Mouse (Mus musculus): ENCODE data around the gene Prickle1. TPM values are rescaled to one million over a fixed set of nuclear protein-coding genes. Genes with fewer than 3 reads are reported as not detected.

Gene Prickle1
- polyA plus RNA-seq, 1 experiment, result 7.4 TPM

DNA sequence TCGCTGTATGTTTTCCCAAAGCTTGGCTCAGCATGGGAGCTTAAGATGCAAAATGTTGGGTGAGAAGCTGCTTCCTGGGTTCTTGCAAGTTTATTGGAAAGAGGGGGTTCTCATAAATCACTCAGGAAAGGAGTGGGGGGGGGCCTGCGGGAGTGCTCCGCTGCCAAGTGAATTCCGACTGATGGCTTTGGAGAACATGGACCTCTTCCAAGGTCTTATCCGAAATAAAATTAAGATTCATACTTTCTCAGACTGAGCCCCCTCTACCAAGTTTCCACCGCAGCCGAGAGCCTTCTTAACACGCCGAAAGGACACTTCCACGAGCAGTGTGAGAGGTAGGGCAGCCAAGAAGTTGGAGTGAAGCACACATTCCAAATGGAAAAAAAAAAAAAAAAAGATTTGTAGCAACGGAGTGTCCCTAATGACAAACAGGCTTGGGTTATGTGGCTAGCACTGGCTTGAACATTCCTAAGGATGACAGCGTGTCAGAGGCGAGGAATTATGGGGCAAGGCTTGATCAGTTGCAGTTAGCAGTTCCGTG lies 34.4 kb upstream of the Prickle1 start:
- H3K4me3 ChIP-seq (ENCODE audit: insufficient read depth, poor library complexity, severe bottlenecking), result no peak overlapping the region
- no peak overlapping the region for H3ac ChIP-seq (ENCODE audit: control insufficient read depth, insufficient read length, low read depth)
- no peaks in the 10 kb centered on the region for H3K79me2 ChIP-seq (ENCODE audit: control insufficient read depth, insufficient read depth)
- no peaks in the 10 kb centered on the region for H3K27me3 ChIP-seq (ENCODE audit: control insufficient read depth, insufficient read depth, insufficient read length)
- TF ChIP-seq FOSL1 (IDR thresholded peaks at IDR 0.05; ENCODE audit: insufficient read depth, low read length, poor library complexity, severe bottlenecking) (no peak), CEBPB (IDR thresholded peaks at IDR 0.05; ENCODE audit: low read depth) (no peak), USF1 (IDR thresholded peaks at IDR 0.05; ENCODE audit: low read depth) (no peak), MYOD1 (IDR thresholded peaks at IDR 0.05; ENCODE audit: control insufficient read depth, insufficient read length, low read depth) (no peak), CTCF (IDR thresholded peaks at IDR 0.05; ENCODE audit: control insufficient read depth, insufficient read depth, insufficient read length) (no peak), MYOG (IDR thresholded peaks at IDR 0.05; ENCODE audit: control insufficient read depth, extremely low read depth, insufficient read length) (no peak), MAX (IDR thresholded peaks at IDR 0.05) (no peak)
- H3K36me3 ChIP-seq (ENCODE audit: control insufficient read depth, insufficient read depth), result no peaks in the 10 kb centered on the region
- H3K79me3 ChIP-seq (ENCODE audit: low read depth), result no peaks in the 10 kb centered on the region

DNA sequence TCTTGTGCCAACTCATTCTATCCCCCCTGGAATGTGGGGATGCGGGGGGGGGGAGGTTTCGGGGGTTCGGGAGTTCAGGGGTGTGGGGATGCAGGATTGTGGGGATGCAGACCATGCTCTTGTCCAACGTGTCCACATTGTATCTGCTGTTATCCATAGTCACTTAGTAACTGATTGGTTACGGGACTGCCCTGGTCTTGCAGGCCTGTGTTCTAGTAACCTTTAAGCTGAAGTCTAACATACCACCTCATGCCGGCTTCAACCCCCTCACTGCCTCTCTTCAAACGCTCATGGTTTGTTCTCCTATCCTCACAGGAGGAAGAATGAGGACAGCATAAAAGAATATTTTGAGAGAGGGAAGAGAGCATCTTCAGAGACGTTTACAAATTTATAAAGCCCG lies 33.5 kb upstream of the Prickle1 start:
- no peak for TF ChIP-seq MAX (IDR thresholded peaks at IDR 0.05)
- no peak for TF ChIP-seq USF1 (IDR thresholded peaks at IDR 0.05; ENCODE audit: low read depth)
- no peak for TF ChIP-seq CTCF (IDR thresholded peaks at IDR 0.05; ENCODE audit: control insufficient read depth, insufficient read depth, insufficient read length)
- no peak overlapping the region for H3ac ChIP-seq (ENCODE audit: control insufficient read depth, insufficient read length, low read depth)
- H3K79me2 ChIP-seq (ENCODE audit: control insufficient read depth, insufficient read depth), result no peaks in the 10 kb centered on the region
- H3K27me3 ChIP-seq (ENCODE audit: control insufficient read depth, insufficient read depth, insufficient read length), result no peaks in the 10 kb centered on the region
- H3K79me3 ChIP-seq (ENCODE audit: low read depth), result no peaks in the 10 kb centered on the region
- no peak overlapping the region for H3K4me3 ChIP-seq (ENCODE audit: insufficient read depth, poor library complexity, severe bottlenecking)
- H3K36me3 ChIP-seq (ENCODE audit: control insufficient read depth, insufficient read depth), result no peaks in the 10 kb centered on the region

DNA sequence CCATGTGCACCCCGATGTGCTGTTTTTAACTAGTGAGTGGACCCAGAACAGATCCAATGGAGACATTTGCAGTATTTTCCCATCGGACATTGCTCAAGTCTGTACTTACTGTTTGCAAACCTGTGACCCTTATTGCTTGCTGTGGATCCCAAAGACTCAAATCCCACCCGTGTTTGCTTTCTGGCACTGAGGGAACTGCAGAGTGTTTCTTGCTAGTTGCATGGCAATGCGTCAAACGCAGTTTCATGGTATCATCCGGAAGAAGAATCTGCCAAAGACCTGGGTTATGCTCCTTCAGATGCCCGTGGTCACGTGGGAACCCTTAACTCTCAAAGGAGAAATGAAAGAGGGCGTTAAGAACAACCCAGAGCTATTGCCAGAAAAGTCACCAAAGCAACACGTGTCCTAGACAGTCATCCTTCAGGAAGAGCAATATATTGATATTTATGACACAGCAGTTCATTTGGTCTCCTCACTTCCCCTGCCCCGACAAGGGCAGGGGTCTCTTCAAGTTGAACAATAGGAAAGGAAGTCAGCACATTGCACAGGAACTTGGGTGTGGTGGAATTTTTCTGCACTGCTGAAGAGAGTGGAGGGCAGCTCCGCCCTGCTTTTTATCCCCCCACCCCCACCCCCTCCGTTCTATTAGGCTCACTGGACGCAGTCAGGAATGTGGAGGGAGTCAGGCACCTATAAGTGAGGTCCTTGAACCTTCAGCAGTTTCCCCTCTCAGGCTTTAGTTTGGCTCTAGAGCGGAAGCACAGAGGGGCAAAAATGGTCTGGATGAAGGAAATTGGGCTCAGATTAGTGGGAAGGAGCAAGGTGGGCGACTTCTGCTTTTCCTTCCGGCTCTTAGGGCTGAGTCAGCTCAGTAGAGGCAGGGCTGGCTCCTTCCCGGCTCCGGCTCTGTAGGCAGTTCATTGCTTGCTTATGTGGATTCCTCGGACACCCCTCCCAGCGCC lies 32.4 kb upstream of the Prickle1 start:
- Histone ChIP-seq H3ac (ENCODE audit: control insufficient read depth, insufficient read length, low read depth) (no peak overlapping the region), H3K27me3 (ENCODE audit: control insufficient read depth, insufficient read depth, insufficient read length) (no peaks in the 10 kb centered on the region), H3K4me3 (ENCODE audit: insufficient read depth, poor library complexity, severe bottlenecking) (no peak overlapping the region), H3K79me3 (ENCODE audit: low read depth) (no peaks in the 10 kb centered on the region), H3K36me3 (ENCODE audit: control insufficient read depth, insufficient read depth) (no peaks in the 10 kb centered on the region), H3K79me2 (ENCODE audit: control insufficient read depth, insufficient read depth) (no peaks in the 10 kb centered on the region)
- TF ChIP-seq CTCF (IDR thresholded peaks at IDR 0.05; ENCODE audit: control insufficient read depth, insufficient read depth, insufficient read length), result no peak
- no peak for TF ChIP-seq MYOG (IDR thresholded peaks at IDR 0.05; ENCODE audit: control insufficient read depth, extremely low read depth, insufficient read length)
- no peak for TF ChIP-seq FOSL1 (IDR thresholded peaks at IDR 0.05; ENCODE audit: insufficient read depth, low read length, poor library complexity, severe bottlenecking)
- no peak for TF ChIP-seq MAX (IDR thresholded peaks at IDR 0.05)
- TF ChIP-seq USF1 (IDR thresholded peaks at IDR 0.05; ENCODE audit: low read depth), result no peak
- TF ChIP-seq MYOD1 (IDR thresholded peaks at IDR 0.05; ENCODE audit: control insufficient read depth, insufficient read length, low read depth), result no peak
- no peak for TF ChIP-seq CEBPB (IDR thresholded peaks at IDR 0.05; ENCODE audit: low read depth)

DNA sequence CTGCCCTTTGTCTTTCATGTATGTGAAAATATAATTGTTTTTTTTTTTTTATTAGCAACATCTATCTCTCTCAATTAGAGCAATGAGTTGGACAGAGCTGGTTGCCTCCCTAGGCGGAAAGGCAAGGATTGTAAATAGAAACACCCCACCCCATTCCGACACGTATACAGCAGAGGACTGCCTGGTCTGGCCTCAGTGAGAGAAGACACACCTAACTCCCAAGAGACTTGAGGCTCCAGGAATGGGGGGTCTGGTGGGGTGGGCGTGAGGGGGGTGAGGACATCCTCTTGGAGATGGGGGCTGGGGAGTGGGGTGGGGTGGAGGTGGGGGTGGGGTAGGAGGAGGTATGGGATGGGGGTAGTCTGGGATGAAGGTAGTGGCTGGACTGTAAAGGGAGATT lies 23.9 kb upstream of the Prickle1 start:
- H3K27me3 ChIP-seq (ENCODE audit: control insufficient read depth, insufficient read depth, insufficient read length), result no peaks in the 10 kb centered on the region
- no peak overlapping the region for H3K4me3 ChIP-seq (ENCODE audit: insufficient read depth, poor library complexity, severe bottlenecking)
- H3K79me2 ChIP-seq (ENCODE audit: control insufficient read depth, insufficient read depth), result no peaks in the 10 kb centered on the region
- no peaks in the 10 kb centered on the region for H3K79me3 ChIP-seq (ENCODE audit: low read depth)
- H3ac ChIP-seq (ENCODE audit: control insufficient read depth, insufficient read length, low read depth), result no peak overlapping the region
- TF ChIP-seq CTCF (IDR thresholded peaks at IDR 0.05; ENCODE audit: control insufficient read depth, insufficient read depth, insufficient read length) (no peak), MYOG (IDR thresholded peaks at IDR 0.05; ENCODE audit: control insufficient read depth, extremely low read depth, insufficient read length) (no peak), MYOD1 (IDR thresholded peaks at IDR 0.05; ENCODE audit: control insufficient read depth, insufficient read length, low read depth) (no peak), FOSL1 (IDR thresholded peaks at IDR 0.05; ENCODE audit: insufficient read depth, low read length, poor library complexity, severe bottlenecking) (no peak), MAX (IDR thresholded peaks at IDR 0.05) (no peak)
- no peaks in the 10 kb centered on the region for H3K36me3 ChIP-seq (ENCODE audit: control insufficient read depth, insufficient read depth)

DNA sequence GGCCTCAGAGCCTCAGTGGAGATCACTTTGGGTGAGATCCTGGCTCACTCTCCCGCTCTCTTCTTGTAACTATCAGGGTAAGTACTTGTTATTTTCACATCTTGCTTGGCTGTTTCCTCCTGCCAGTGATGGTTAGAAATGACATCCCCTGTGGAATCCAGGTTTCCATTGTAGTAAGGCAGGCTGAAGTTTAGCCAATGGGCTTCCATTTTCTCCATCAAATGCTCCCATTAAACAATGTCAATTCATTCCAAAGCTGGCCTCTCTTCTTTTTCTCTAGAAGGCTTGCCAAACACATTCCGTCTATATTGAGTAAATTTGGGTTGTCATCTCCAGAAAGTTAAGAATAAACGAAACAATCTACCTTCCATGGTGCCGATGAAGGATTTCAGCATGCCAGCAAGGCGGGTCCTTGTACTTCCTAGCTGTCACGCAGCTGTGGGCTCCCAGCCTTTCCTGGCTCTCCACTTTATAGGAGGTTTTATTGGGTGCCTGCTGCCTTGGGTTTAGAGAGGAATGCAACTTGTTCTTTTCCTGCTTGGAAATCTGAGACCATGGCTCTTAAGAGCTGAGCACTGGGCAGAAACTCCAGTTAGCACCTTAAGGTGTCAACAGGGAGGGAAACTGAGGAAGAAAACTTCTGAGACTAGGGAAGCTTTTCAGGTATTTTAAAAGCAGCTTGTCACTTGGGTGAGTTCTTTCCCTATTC lies 22.9 kb upstream of the Prickle1 start:
- TF ChIP-seq MYOG (IDR thresholded peaks at IDR 0.05; ENCODE audit: control insufficient read depth, extremely low read depth, insufficient read length) (no peak), FOSL1 (IDR thresholded peaks at IDR 0.05; ENCODE audit: insufficient read depth, low read length, poor library complexity, severe bottlenecking) (no peak), CTCF (IDR thresholded peaks at IDR 0.05; ENCODE audit: control insufficient read depth, insufficient read depth, insufficient read length) (no peak), USF1 (IDR thresholded peaks at IDR 0.05; ENCODE audit: low read depth) (no peak), MYOD1 (IDR thresholded peaks at IDR 0.05; ENCODE audit: control insufficient read depth, insufficient read length, low read depth) (no peak), MAX (IDR thresholded peaks at IDR 0.05) (no peak), CEBPB (IDR thresholded peaks at IDR 0.05; ENCODE audit: low read depth) (no peak)
- Histone ChIP-seq H3K4me3 (ENCODE audit: insufficient read depth, poor library complexity, severe bottlenecking) (no peak overlapping the region), H3K79me3 (ENCODE audit: low read depth) (no peaks in the 10 kb centered on the region), H3K36me3 (ENCODE audit: control insufficient read depth, insufficient read depth) (no peaks in the 10 kb centered on the region), H3K27me3 (ENCODE audit: control insufficient read depth, insufficient read depth, insufficient read length) (no peaks in the 10 kb centered on the region), H3K79me2 (ENCODE audit: control insufficient read depth, insufficient read depth) (no peaks in the 10 kb centered on the region), H3ac (ENCODE audit: control insufficient read depth, insufficient read length, low read depth) (no peak overlapping the region)
